Mouse (Mus musculus): ENCODE results near the gene Mef2d.

GRCm38 (mm10) chr3:88219940-88220339 lies 77.8 kb downstream of the Mef2d start:
- TF ChIP-seq POLR2A (IDR thresholded peaks at IDR 0.05; ENCODE audit: borderline replicate concordance, control insufficient read depth, low read depth, low read length) (no peak), CTCF (IDR thresholded peaks at IDR 0.05; ENCODE audit: control insufficient read depth, insufficient read depth, low read length) (no peak)

Data from bone marrow, adult 2 months (tissue).